ENCODE assay signal across 1 mouse cellular context in the genomic region with DNA sequence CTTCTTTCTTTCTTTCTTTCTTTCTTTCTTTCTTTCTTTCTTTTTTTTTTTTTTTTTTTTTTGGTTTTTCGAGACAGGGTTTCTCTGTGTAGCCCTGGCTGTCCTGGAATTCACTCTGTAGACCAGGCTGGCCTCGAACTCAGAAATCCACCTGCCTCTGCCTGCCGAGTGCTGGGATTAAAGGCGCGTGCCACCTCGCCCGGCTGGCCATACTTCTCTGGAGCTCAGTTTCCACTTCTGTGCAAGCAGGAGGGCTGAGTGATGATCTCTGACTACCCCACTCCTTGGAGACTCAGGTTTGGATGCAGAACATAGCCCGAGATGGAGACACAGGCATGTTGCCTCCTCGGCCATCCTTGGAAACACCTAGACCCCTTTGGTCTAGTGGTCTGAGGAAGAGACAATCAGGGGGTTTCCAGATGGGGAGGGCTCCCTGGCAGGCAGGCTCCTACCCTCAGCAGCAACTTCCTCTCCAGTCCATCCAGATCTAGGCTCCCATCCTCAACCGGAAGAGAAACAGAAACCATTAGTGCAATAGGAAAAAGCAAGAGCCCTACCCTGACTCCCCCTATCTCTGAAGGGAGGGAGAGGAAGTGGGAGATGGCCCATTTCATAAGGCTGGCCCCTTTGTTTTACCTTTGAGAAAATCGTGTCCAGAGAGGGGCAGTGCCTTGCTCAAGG.
TF ChIP-seq lines count a peak whose summit lies in the region.

No protein-coding gene starts in this region.

TF ChIP-seq in CH12.LX, 34 proteins besides CTCF, POLR2A, EP300 and RAD21:
- TF ChIP-seq CHD2 (IDR thresholded peaks at IDR 0.05; ENCODE audit: low read length) (0 out of 2 replicates have a peak, but pooled peaks have one; percentile 43), ZNF384 (IDR thresholded peaks at IDR 0.05; ENCODE audit: low read depth, low read length) (peak; percentile 75), MAZ (IDR thresholded peaks at IDR 0.05; ENCODE audit: low read depth, low read length) (peak; percentile 17; the same call in 1 of the 2 replicates), HCFC1 (IDR thresholded peaks at IDR 0.05; ENCODE audit: low read depth, low read length) (peak; percentile 42; the same call in 1 of the 2 replicates), ELF1 (IDR thresholded peaks at IDR 0.05; ENCODE audit: low read depth, low read length) (peak; percentile 77), SIN3A (IDR thresholded peaks at IDR 0.05; ENCODE audit: low read length) (peak; percentile 19; the same call in 1 of the 2 replicates), MAX (IDR thresholded peaks at IDR 0.05; ENCODE audit: low read length) (no peak), CHD1 (IDR thresholded peaks at IDR 0.05; ENCODE audit: low read depth, low read length) (peak; percentile 92), TBP (conservative IDR thresholded peaks at IDR 0.05; ENCODE audit: low read depth, low read length) (0 out of 2 replicates have a peak, but pooled peaks have one; percentile 3), E2F4 (IDR thresholded peaks at IDR 0.05; ENCODE audit: insufficient replicate concordance, low read depth, low read length) (no peak), MAFK (IDR thresholded peaks at IDR 0.05; ENCODE audit: insufficient replicate concordance, low read length) (no peak), IRF4 (IDR thresholded peaks at IDR 0.05; ENCODE audit: low read depth, low read length) (peak; percentile 42), ZC3H11A (IDR thresholded peaks at IDR 0.05; ENCODE audit: low read depth, low read length) (no peak), ETS1 (conservative IDR thresholded peaks at IDR 0.05; ENCODE audit: low read depth, low read length) (peak; percentile 12; the same call in 1 of the 2 replicates)
